Mouse (Mus musculus) lung, postnatal 0 days (tissue): ENCODE results near the gene Btnl10.

ENCODE experiments used
- CTCF ChIP-seq: IDR thresholded peaks from 2 replicates; pipeline ENCODE4 v1.5.1; 2016; ENCODE audit warnings: antibody characterized with exemption, mild to moderate bottlenecking
- EP300 ChIP-seq: IDR thresholded peaks from 2 replicates; pipeline ENCODE4 v1.6.1; 2016; ENCODE audit warnings: antibody characterized with exemption, mild to moderate bottlenecking, control low read depth

GRCm38 (mm10) chr11:58967346-58967745 is 49.6 kb downstream of the Btnl10 start:
- TF ChIP-seq CTCF (peak; percentile 78), EP300 (no peak)
